Mouse (Mus musculus) heart, adult 18-20 months (tissue): Measurements from ENCODE around the gene Qprt. TPM values are rescaled to one million over a fixed set of nuclear protein-coding genes. Genes with fewer than 3 reads are reported as not detected.

Experiments used
- DNase-seq, 2 experiments: peaks; one replicate each; pipeline ENCODE4 v3.0.0; 2021 to 2022; ENCODE audit warnings: mixed read lengths in 1 of 2
- total RNA-seq, 2 experiments: library from RNA; stranded (reverse); gene quantifications; 2 replicates each; pipeline ENCODE4 v1.2.3; 2021

The Qprt gene
- total RNA-seq, 2 experiments from 2014 or later = 0.49 TPM; not detected in 1

DNA sequence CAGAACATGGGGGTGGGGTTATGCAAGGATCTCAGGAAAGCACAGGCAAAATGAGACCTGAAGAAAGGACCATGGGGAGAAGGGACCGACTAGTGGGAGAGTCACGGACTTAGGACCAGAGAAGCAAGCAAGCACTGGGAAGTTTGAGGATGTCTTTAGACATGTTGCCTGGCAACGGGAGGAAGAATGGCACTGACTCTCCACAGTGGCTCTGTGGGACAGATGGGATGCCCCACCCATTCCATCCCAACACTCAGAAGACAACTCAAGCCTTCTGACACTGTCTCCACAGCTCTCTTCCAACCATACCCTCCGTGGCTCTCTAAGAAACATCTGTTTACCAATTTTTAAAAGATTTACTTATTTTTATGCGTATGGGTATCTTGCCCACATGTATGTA, 11.1 kb upstream of the Qprt start:
- DNase-seq = no peak

DNA sequence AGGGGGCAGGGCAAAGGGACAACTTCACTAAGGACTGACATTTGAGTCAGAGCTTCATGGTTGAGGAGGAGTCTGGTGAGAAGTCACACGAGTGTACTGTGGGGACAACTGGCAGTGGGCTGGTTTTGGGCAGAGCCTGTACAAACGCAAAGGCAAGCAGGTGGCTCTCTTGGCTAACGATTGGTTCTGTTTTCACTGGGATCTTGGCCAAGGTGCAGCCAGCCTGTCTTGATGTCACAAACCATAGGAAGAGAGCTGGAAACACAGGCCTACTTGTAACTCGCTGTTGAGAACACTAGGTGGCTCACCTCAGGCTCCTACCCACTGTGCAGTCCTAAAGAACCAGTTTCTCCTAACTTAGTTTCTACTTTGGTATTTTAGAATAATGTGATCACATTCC, 7.6 kb upstream of the Qprt start:
- no peak for DNase-seq

GRCm38 (mm10) chr7:127121061-127121910, 740 bp downstream of the Qprt start:
- no peak for DNase-seq

DNA sequence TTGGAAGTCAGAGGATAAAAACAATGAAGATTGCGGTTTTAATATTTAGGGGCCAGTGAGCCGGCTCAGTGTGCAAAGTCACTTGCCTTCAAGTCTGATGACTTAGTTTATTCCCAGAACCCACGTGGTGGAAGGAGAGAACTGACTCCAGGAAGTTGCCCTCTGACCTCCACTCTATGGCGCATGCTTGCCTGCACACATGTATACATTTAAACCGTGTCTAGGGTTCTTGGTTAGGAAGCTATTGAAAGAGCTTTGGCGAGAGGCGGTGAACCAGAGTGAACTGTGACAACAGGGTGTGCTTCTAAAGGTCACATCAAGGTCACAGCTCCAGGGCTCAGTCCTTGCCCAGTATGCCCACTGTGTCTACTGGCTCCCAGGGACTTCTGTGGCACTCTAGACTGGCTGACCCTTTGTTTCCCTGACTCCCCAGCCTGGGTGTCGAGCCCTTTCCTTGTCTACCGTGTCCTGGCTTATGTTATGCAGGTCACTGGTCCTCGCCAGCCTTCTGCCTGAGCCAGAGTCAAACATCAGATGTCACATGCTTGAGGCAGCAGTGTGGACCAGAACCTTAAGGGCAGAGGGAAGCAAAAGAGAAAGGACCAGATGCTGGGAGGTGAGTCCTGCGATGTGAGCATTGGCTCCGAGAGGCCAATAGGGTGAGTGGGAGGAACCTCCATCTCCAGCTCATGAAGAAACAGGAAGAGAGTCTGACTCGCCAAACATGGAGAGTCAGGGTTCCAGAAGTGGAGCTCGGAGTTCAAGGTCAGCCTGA, 3.2 kb downstream of the Qprt start:
- DNase-seq = no peak

DNA sequence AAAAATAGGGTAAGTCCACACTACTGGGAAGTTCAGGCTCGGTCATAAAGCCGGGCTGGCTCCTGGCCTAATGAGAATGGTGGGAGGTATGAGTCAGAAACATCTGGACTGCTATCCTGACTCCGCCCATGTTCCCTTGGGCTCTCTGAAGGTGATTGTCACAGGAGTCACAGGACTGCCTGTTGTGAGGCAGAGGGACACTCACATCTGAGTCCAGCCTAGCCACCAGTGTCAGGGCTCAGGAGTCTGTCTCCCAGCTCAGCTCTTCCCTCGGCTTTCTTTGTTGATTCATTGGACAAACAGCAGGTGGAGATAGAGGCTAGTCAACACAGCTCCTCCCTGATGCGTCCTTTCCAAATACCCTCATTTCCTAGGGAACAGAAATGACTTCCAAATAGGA, 4.1 kb downstream of the Qprt start:
- peak; percentile 36 to 38 for DNase-seq

GRCm38 (mm10) chr7:127116331-127116935, 5.6 kb downstream of the Qprt start:
- no peak for DNase-seq

- DNase-seq = no peak
Measured at GRCm38 (mm10) chr7:127114920-127115319, 7.1 kb downstream of the Qprt start.

GRCm38 (mm10) chr7:127113614-127114259, 8.3 kb downstream of the Qprt start:
- DNase-seq = no peak

GRCm38 (mm10) chr7:127112921-127113597, 9.0 kb downstream of the Qprt start:
- DNase-seq = no peak

DNA sequence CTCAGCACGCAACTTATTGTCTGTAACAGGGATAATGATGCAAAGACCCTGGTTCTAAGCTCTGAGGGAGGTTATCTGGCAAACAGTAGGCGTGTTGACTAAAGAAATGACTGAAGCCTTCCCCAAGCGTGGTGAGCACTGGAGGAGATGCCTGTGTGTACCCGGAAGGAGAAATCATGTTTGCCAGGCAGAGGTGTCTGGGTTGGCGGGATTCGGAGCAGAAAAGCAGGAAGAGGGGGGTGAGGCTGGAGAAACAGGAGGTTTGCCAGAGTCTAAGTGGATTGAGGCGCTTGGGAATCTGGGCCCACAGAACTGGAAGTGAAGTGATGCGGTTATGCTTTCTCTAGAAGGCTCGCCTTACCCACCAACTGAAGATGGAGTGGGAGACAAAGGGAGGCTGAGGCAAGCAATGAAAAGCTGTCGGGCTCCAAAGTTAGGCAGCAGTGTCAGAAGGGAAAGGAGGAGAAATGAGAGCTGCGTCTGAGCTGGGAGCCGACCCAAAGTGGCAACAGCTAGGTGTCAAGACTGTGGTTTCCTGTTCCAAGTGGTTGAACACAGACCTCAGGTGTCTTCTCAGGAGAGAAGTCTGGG, 9.7 kb downstream of the Qprt start:
- DNase-seq = no peak

DNA sequence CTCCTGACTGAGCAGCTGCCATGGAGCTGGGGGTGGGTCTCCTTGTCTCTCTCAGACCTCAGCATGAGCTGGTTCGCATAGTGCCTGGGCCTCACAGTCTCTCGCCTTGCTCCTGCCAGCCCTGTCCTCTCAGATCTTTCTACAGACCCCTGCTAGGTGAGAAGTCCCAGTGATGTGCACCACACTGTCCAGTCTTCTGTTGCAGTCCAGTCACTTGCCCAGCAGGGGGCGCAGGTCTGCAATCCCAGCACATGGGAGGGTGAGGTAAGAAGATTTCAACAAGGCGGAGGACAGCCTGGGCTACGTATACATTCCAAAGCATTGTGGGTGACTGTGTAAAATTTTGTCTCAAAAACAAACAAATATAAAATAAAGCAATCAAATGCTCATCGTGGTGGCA, 10.6 kb downstream of the Qprt start:
- DNase-seq = peak in 1 of 2 experiments; percentile 62

DNA sequence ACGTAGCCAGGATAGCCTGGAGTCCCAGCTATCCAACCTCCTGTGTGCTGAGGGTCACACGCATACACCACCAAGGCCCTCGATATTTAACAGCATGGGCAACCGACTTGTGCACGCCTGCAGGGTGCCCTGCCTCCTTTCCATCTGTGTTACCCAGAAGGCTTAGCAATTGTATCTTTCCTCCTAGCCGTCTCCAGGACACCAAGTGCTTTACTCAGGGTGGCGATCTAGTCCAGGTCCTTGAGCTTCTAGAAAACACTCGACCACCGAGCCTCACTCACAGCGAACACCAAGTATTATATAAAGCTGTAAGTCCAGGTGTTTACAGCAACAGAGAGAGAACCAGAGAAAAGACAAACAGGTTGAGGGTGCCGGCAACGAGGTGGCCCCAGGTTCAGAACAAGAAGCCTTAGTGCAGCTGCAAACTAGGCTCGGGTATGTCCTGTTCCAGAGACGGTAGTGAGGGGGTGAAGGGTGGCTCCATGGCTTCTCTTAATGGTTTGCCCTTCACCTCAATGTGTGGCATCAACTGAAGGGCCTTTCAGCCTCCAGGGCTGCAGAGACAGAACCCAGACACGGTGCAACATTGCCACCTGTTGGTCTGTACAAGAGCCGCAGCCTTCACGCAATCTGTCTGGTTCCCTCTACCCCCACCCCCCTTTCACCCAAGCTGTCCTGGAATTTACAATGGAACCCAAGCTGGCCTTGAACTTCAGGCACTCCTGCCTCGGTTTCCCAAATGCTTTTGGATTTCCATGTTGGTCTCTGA, 11.6 kb downstream of the Qprt start:
- DNase-seq = peak; percentile 71 to 81

DNA sequence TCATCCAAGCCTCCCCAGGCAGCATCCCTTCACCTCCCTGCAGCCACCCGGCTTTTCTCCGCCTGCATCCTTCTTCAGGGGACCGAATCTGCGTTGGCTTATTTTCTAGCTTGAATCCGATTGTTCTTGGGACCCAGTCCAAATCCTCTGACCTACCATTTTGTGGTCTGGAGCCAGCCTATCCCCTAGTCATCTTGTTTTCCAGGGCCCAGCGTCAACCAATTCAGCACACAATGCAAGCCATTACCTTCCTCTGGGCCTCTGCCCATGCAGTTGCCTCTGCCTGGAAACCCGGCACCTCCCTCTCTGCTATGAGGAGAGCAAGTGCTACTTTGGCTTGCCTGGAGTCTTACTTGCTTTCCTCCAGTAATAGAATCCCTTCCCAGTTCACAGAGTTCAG, 16.5 kb downstream of the Qprt start:
- DNase-seq = no peak

GRCm38 (mm10) chr7:127104560-127105332, 17.3 kb downstream of the Qprt start:
- peak; percentile 85 to 87 for DNase-seq

DNA sequence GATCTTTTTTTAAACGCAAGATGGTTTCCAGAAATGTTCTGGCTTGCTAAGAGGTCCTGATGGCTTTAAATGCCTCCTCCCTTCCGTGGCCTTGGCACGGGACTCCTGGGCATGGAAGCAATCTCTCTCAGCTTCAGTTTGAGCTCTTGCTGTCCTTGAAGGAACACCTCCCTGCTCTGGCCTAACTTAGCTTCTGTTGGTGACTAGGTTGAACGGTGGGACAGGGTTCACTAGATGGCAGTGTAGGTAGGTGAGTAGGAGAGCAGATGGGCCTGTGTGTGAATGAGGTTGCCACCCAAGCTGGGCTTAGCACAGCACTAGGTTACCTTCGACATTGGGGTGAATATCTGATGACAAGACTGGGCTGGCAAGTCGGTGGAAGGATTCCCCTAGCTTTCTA, 18.1 kb downstream of the Qprt start:
- no peak for DNase-seq

- DNase-seq = no peak
Measured at GRCm38 (mm10) chr7:127102148-127102547, 19.9 kb downstream of the Qprt start.

GRCm38 (mm10) chr7:127101451-127102016, 20.5 kb downstream of the Qprt start:
- no peak for DNase-seq

- no peak for DNase-seq
Measured at GRCm38 (mm10) chr7:127099528-127099927, 22.5 kb downstream of the Qprt start.

DNA sequence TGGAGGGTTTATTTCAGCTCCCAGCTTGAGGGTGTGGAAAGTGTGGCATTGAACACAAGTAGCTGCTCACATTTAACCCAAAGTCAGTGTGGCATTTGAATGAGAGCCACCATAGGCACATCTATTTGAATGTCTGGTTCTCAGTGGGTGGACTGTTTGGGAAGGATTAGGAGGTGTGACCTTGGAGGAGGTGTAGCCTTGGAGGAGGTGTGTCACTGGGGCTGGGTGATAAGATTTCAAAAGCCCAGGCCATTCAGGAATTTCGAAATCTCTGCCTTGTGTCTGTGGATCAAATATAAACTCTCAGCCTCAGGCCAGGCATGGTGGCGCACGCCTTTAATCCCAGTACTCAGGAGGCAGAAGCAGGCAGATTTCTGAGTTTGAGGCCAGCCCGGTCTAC, 23.1 kb downstream of the Qprt start:
- no peak for DNase-seq

- no peak for DNase-seq
Measured at GRCm38 (mm10) chr7:127098521-127098920, 23.5 kb downstream of the Qprt start.
